Mouse (Mus musculus) myocyte (in vitro differentiated cells): ENCODE measurements around the gene Atp5g2. TPM values are rescaled to one million over a fixed set of nuclear protein-coding genes. Genes with fewer than 3 reads are reported as not detected.

Source experiments
- H3K27me3 ChIP-seq: one replicate; pipeline ENCODE4 v1.6.1; 2011; ENCODE audit not compliant: control insufficient read depth, insufficient read depth, insufficient read length
- H3K36me3 ChIP-seq: one replicate; pipeline ENCODE4 v1.6.1; 2011; ENCODE audit not compliant: control insufficient read depth, insufficient read depth
- H3K4me2 ChIP-seq: one replicate; pipeline ENCODE4 v1.6.1; 2011; ENCODE audit warnings: low read depth, control low read depth
- H3K4me3 ChIP-seq: one replicate; pipeline ENCODE4 v1.5.1; 2011; ENCODE audit warnings: mild to moderate bottlenecking, control low read depth, moderate library complexity
- H3K79me2 ChIP-seq: one replicate; pipeline ENCODE4 v1.6.1; 2011; ENCODE audit not compliant: control insufficient read depth, insufficient read depth
- H3ac ChIP-seq: one replicate; pipeline ENCODE4 v1.6.1; 2011; ENCODE audit not compliant: control insufficient read depth, insufficient read length
- CEBPB ChIP-seq: IDR thresholded peaks from 2 replicates; pipeline ENCODE4 v1.6.1; 2011; ENCODE audit warnings: mild to moderate bottlenecking, moderate library complexity; ENCODE audit not compliant: poor library complexity, insufficient read depth, severe bottlenecking
- E2F4 ChIP-seq: IDR thresholded peaks from one replicate; pipeline ENCODE4 v1.6.1; 2011; ENCODE audit warnings: mild to moderate bottlenecking, control low read depth, moderate library complexity; ENCODE audit not compliant: insufficient read depth
- MAX ChIP-seq: IDR thresholded peaks from one replicate; pipeline ENCODE4 v1.6.1; 2011; ENCODE audit warnings: low read depth, mild to moderate bottlenecking, control low read depth
- MYOD1 ChIP-seq, 3 experiments: IDR thresholded peaks; one replicate each; pipeline ENCODE4 v1.6.1; 2011; ENCODE audit warnings: control low read depth in 2 of 3, low read depth in 2 of 3, mild to moderate bottlenecking in 2 of 3, moderate library complexity in 1 of 3; ENCODE audit not compliant: insufficient read length in 2 of 3, control insufficient read depth in 1 of 3
- MYOG ChIP-seq, 3 experiments: IDR thresholded peaks; one replicate each; pipeline ENCODE4 v1.6.1; 2011; ENCODE audit warnings: control low read depth in 2 of 3, low read depth in 2 of 3, mild to moderate bottlenecking in 2 of 3; ENCODE audit not compliant: insufficient read length in 2 of 3, control insufficient read depth in 1 of 3, insufficient read depth in 1 of 3
- POLR2A ChIP-seq: IDR thresholded peaks from one replicate; pipeline ENCODE4 v1.6.1; 2011; ENCODE audit warnings: low read depth, mild to moderate bottlenecking, control low read depth, moderate library complexity; ENCODE audit not compliant: insufficient read length
- POLR2AphosphoS2 ChIP-seq: IDR thresholded peaks from one replicate; pipeline ENCODE4 v1.6.1; 2011; ENCODE audit warnings: low read depth, control low read depth; ENCODE audit not compliant: insufficient read length
- REST ChIP-seq: IDR thresholded peaks from one replicate; pipeline ENCODE4 v1.6.1; 2011; ENCODE audit warnings: mild to moderate bottlenecking, control low read depth, moderate library complexity; ENCODE audit not compliant: insufficient read depth, insufficient read length
- SRF ChIP-seq: IDR thresholded peaks from one replicate; pipeline ENCODE4 v1.6.1; 2011; ENCODE audit warnings: low read depth; ENCODE audit not compliant: control insufficient read depth, insufficient read length
- TCF12 ChIP-seq: IDR thresholded peaks from one replicate; pipeline ENCODE4 v1.6.1; 2011; ENCODE audit warnings: mild to moderate bottlenecking, control low read depth; ENCODE audit not compliant: poor library complexity, insufficient read depth, severe bottlenecking
- TCF3 ChIP-seq: IDR thresholded peaks from one replicate; pipeline ENCODE4 v1.6.1; 2011; ENCODE audit warnings: low read depth, control low read depth; ENCODE audit not compliant: insufficient read length
- USF1 ChIP-seq: IDR thresholded peaks from one replicate; pipeline ENCODE4 v1.6.1; 2011; ENCODE audit warnings: low read depth, mild to moderate bottlenecking, control low read depth, moderate library complexity
- polyA plus RNA-seq: library from polyadenylated mRNA; unstranded; fragments of >200 nt; fragmentation: generic; extraction: Trizol; gene quantifications from one replicate; pipeline ENCODE4 v1.2.1, GENCODE M21; 2012; ENCODE audit warnings: missing spikeins

Atp5g2 gene
- polyA plus RNA-seq, 1 experiment, result 947 TPM

- no peak overlapping the region for H3K4me3 ChIP-seq
- no peaks in the 10 kb centered on the region for H3K36me3 ChIP-seq
- TF ChIP-seq USF1, result no peak
- TF ChIP-seq POLR2A, result peak; percentile 21
- no peaks in the 10 kb centered on the region for H3K27me3 ChIP-seq
- peak overlapping the region; percentile 96 for H3K4me2 ChIP-seq
- H3ac ChIP-seq, result no peak overlapping the region
- H3K79me2 ChIP-seq, result peaks cover 23% of the 10 kb centered on the region
These were observed 1.4 kb upstream of the Atp5g2 start for GRCm38 (mm10) chr15:102673548-102673947.

GRCm38 (mm10) chr15:102671721-102672214, 384 bp downstream of the Atp5g2 start:
- H3ac ChIP-seq, result peak overlapping the region; percentile 92
- TF ChIP-seq POLR2AphosphoS2, result peak; percentile 70
- TF ChIP-seq MYOG (IDR thresholded peaks at IDR 0.05; ENCODE audit: control insufficient read depth in 1 of 3, insufficient read depth in 1 of 3, insufficient read length in 2 of 3, low read depth in 2 of 3), result peak in 2 of 3 experiments; percentile 1 to 27
- no peak for TF ChIP-seq TCF3
- TF ChIP-seq POLR2A, result peak; percentile 67
- peaks cover 14% of the 10 kb centered on the region for H3K36me3 ChIP-seq
- H3K4me3 ChIP-seq, result peak overlapping the region; percentile 70
- H3K4me2 ChIP-seq, result peak overlapping the region; percentile 96
- H3K79me2 ChIP-seq, result peaks cover 29% of the 10 kb centered on the region
- H3K27me3 ChIP-seq, result no peaks in the 10 kb centered on the region

- no peaks in the 10 kb centered on the region for H3K27me3 ChIP-seq
- TF ChIP-seq E2F4 (peak; percentile 0), SRF (peak; percentile 81), REST (peak; percentile 21), TCF12 (no peak), POLR2AphosphoS2 (peak; percentile 98), TCF3 (no peak), MYOG (IDR thresholded peaks at IDR 0.05; ENCODE audit: control insufficient read depth in 1 of 3, insufficient read depth in 1 of 3, insufficient read length in 2 of 3, low read depth in 2 of 3) (peak in 1 of 3 experiments; percentile 47), CEBPB (no peak; the same call in 1 of the 2 replicates), MYOD1 (IDR thresholded peaks at IDR 0.05; ENCODE audit: control insufficient read depth in 1 of 3, insufficient read length in 2 of 3, low read depth in 2 of 3) (peak in 2 of 3 experiments; percentile 1 to 32), POLR2A (peak; percentile 93), USF1 (no peak), MAX (peak; percentile 2)
These were observed 1.2 kb downstream of the Atp5g2 start for GRCm38 (mm10) chr15:102670767-102671575.

GRCm38 (mm10) chr15:102670281-102670680, 1.9 kb downstream of the Atp5g2 start:
- Histone ChIP-seq H3K79me2 (peaks cover 29% of the 10 kb centered on the region), H3K27me3 (no peaks in the 10 kb centered on the region), H3K4me3 (peak overlapping the region; percentile 70), H3K4me2 (peak overlapping the region; percentile 93), H3K36me3 (peaks cover 26% of the 10 kb centered on the region), H3ac (peak overlapping the region; percentile 92)
- TF ChIP-seq POLR2AphosphoS2 (no peak), MYOD1 (IDR thresholded peaks at IDR 0.05; ENCODE audit: control insufficient read depth in 1 of 3, insufficient read length in 2 of 3, low read depth in 2 of 3) (peak in 1 of 3 experiments; percentile 49)

More at GRCm38 (mm10) chr15:102670767-102671575, 1.2 kb downstream of the Atp5g2 start:
- Histone ChIP-seq H3K4me2 (peak overlapping the region; percentile 96), H3ac (peak overlapping the region; percentile 92), H3K79me2 (peaks cover 29% of the 10 kb centered on the region), H3K4me3 (peak overlapping the region; percentile 70), H3K36me3 (peaks cover 19% of the 10 kb centered on the region)

- Histone ChIP-seq H3K36me3 (peaks cover 33% of the 10 kb centered on the region), H3K4me2 (peak overlapping the region; percentile 93), H3ac (no peak overlapping the region), H3K27me3 (no peaks in the 10 kb centered on the region), H3K4me3 (peak overlapping the region; percentile 70), H3K79me2 (peaks cover 29% of the 10 kb centered on the region)
- no peak for TF ChIP-seq SRF
- peak; percentile 60 for TF ChIP-seq POLR2AphosphoS2
These were observed 2.6 kb downstream of the Atp5g2 start for GRCm38 (mm10) chr15:102669571-102669970.

- TF ChIP-seq MYOD1 (IDR thresholded peaks at IDR 0.05; ENCODE audit: control insufficient read depth in 1 of 3, insufficient read length in 2 of 3, low read depth in 2 of 3), result no peak
- no peak for TF ChIP-seq POLR2AphosphoS2
- no peak for TF ChIP-seq TCF12
- TF ChIP-seq MYOG (IDR thresholded peaks at IDR 0.05; ENCODE audit: control insufficient read depth in 1 of 3, insufficient read depth in 1 of 3, insufficient read length in 2 of 3, low read depth in 2 of 3), result no peak
- no peak for TF ChIP-seq USF1
- no peak for TF ChIP-seq SRF
- TF ChIP-seq E2F4, result no peak
- no peak for TF ChIP-seq TCF3
- TF ChIP-seq CEBPB, result no peak
- TF ChIP-seq MAX, result no peak
- TF ChIP-seq POLR2A, result no peak
- TF ChIP-seq REST, result no peak
- Histone ChIP-seq H3K27me3 (no peaks in the 10 kb centered on the region), H3K79me2 (peaks cover 26% of the 10 kb centered on the region), H3ac (no peak overlapping the region), H3K4me2 (no peak overlapping the region), H3K4me3 (no peak overlapping the region), H3K36me3 (peaks cover 63% of the 10 kb centered on the region)
These were observed 6.7 kb downstream of the Atp5g2 start for GRCm38 (mm10) chr15:102665494-102665893.
